Mouse (Mus musculus) heart, embryonic 11.5 days (tissue): Measurements from ENCODE around the gene Akna. TPM values are rescaled to one million over a fixed set of nuclear protein-coding genes. Genes with fewer than 3 reads are reported as not detected.

Experiments
- ATAC-seq: fragments of 200-750 bp; cut with Nextera tagmentation; replicated peaks from 2 replicates; pipeline ENCODE4 v1.8.0; 2017; ENCODE audit warnings: moderate library complexity; ENCODE audit not compliant: insufficient number of reproducible peaks, low FRiP score, low TSS enrichment
- H3K27ac ChIP-seq: fragments of 300-500 bp; sonication (generic); 2 replicates; pipeline ENCODE4 v1.5.1; 2014; ENCODE audit warnings: mild to moderate bottlenecking, low read depth, low read length
- H3K27me3 ChIP-seq: fragments of 300-500 bp; sonication (generic); 2 replicates; pipeline ENCODE4 v1.6.1; 2014; ENCODE audit warnings: mild to moderate bottlenecking, low read length, mixed read lengths; ENCODE audit not compliant: control insufficient read depth, insufficient read depth
- H3K36me3 ChIP-seq: fragments of 300-500 bp; sonication (generic); 2 replicates; pipeline ENCODE4 v1.6.1; 2014; ENCODE audit warnings: mild to moderate bottlenecking, low read length, moderate library complexity, mixed read lengths; ENCODE audit not compliant: control insufficient read depth, insufficient read depth
- H3K4me1 ChIP-seq: fragments of 300-500 bp; sonication (generic); 2 replicates; pipeline ENCODE4 v1.6.1; 2014; ENCODE audit warnings: low read length; ENCODE audit not compliant: control insufficient read depth, insufficient read depth
- H3K4me2 ChIP-seq: fragments of 300-500 bp; sonication (generic); 2 replicates; pipeline ENCODE4 v1.6.1; 2014; ENCODE audit warnings: mild to moderate bottlenecking, moderate library complexity
- H3K4me3 ChIP-seq: fragments of 300-500 bp; sonication (generic); 2 replicates; pipeline ENCODE4 v1.5.1; 2014; ENCODE audit warnings: low read depth, low read length
- H3K9ac ChIP-seq: fragments of 300-500 bp; sonication (generic); 2 replicates; pipeline ENCODE4 v1.6.1; 2014; ENCODE audit warnings: mild to moderate bottlenecking, low read depth, low read length, moderate library complexity
- H3K9me3 ChIP-seq: fragments of 300-500 bp; sonication (generic); replicated peaks from 2 replicates; pipeline ENCODE4 v1.6.1; 2016; ENCODE audit warnings: low read length; ENCODE audit not compliant: control insufficient read depth
- WGBS: fragments of 180-500 bp; shearing (Covaris S2); extraction: QIAGEN DNeasy Blood & Tissue Kit; methylation state at CpG from one replicate; pipeline ENCODE4 v1.1.7; 2014; ENCODE audit not compliant: insufficient replicate concordance; 5-methylcytosine and 5-hydroxymethylcytosine counted together
- polyA plus RNA-seq: library from polyadenylated mRNA; unstranded; fragments of >200 nt; fragmentation: Nextera tagmentation; extraction: Ambion mirVana; gene quantifications from 2 replicates; pipeline ENCODE4 v1.2.1, GENCODE M21; 2014

Gene Akna
- polyA plus RNA-seq = 3.1 and 3.2 TPM in 2 replicates

- Histone ChIP-seq H3K4me1 (peaks cover 41% of the 10 kb centered on the region), H3K4me2 (peak within 1 kb of the TSS; percentile 59), H3K4me3 (peak within 1 kb of the TSS; percentile 35), H3K36me3 (no peaks in the 10 kb centered on the region), H3K27me3 (no peaks in the 10 kb centered on the region; the same call in none of the 2 replicates), H3K9ac (peak within 1 kb of the TSS; percentile 67), H3K9me3 (no peaks in the 10 kb centered on the region), H3K27ac (peak within 1 kb of the TSS; percentile 83)
- WGBS = 13% methylated on average over 17 of the region's 17 CpGs
- peak; percentile 81 for ATAC-seq
Observed at GRCm38 (mm10) chr4:63403040-63403959, at the start of gene Akna. Gene Akna (minus strand): TSS chr4:63403354.

GRCm38 (mm10) chr4:63452555-63452954, 49.4 kb upstream of the Akna start:
- Histone ChIP-seq H3K36me3 (no peaks in the 10 kb centered on the region), H3K27me3 (no peaks in the 10 kb centered on the region), H3K9ac (no peak overlapping the region), H3K4me2 (no peak overlapping the region), H3K27ac (no peak overlapping the region), H3K4me1 (peaks cover 5% of the 10 kb centered on the region; the same call in 1 of the 2 replicates), H3K9me3 (0 out of 2 replicates have a peak, but pooled peaks cover 3% of the 10 kb centered on the region), H3K4me3 (no peak overlapping the region)
- no peak for ATAC-seq
- WGBS = 69% methylated on average over 3 of the region's 3 CpGs

- Histone ChIP-seq H3K9ac (no peak overlapping the region), H3K4me2 (no peak overlapping the region), H3K9me3 (peaks cover 7% of the 10 kb centered on the region; the same call in 1 of the 2 replicates), H3K4me3 (no peak overlapping the region), H3K4me1 (peaks cover 5% of the 10 kb centered on the region; the same call in 1 of the 2 replicates), H3K27ac (no peak overlapping the region), H3K36me3 (no peaks in the 10 kb centered on the region), H3K27me3 (no peaks in the 10 kb centered on the region)
- ATAC-seq = no peak
- WGBS = 69% methylated on average over 5 of the region's 5 CpGs
Observed at GRCm38 (mm10) chr4:63450551-63450950, 47.4 kb upstream of the Akna start.

- Histone ChIP-seq H3K9ac (no peak overlapping the region), H3K4me1 (no peaks in the 10 kb centered on the region), H3K4me2 (no peak overlapping the region), H3K4me3 (no peak overlapping the region), H3K9me3 (peaks cover 7% of the 10 kb centered on the region; the same call in 1 of the 2 replicates), H3K27ac (no peak overlapping the region), H3K27me3 (no peaks in the 10 kb centered on the region), H3K36me3 (no peaks in the 10 kb centered on the region)
- no peak for ATAC-seq
- WGBS = 84% methylated on average over 10 of the region's 10 CpGs
Observed at GRCm38 (mm10) chr4:63444362-63445066, 41.4 kb upstream of the Akna start.

- 79% methylated on average over 2 of the region's 2 CpGs for WGBS
- Histone ChIP-seq H3K9me3 (peaks cover 5% of the 10 kb centered on the region; the same call in 1 of the 2 replicates), H3K27ac (no peak overlapping the region), H3K36me3 (no peaks in the 10 kb centered on the region), H3K4me3 (no peak overlapping the region), H3K27me3 (no peaks in the 10 kb centered on the region), H3K9ac (no peak overlapping the region), H3K4me2 (no peak overlapping the region), H3K4me1 (peaks cover under 1% of the 10 kb centered on the region; the same call in 1 of the 2 replicates)
- no peak for ATAC-seq
Observed at GRCm38 (mm10) chr4:63443101-63443500, 39.9 kb upstream of the Akna start.

GRCm38 (mm10) chr4:63441616-63442015, 38.5 kb upstream of the Akna start:
- H3K9ac ChIP-seq = no peak overlapping the region
- no peaks in the 10 kb centered on the region for H3K27me3 ChIP-seq
- H3K4me3 ChIP-seq = no peak overlapping the region
- H3K36me3 ChIP-seq = no peaks in the 10 kb centered on the region
- no peak for ATAC-seq
- H3K4me2 ChIP-seq = no peak overlapping the region
- peaks cover 5% of the 10 kb centered on the region; the same call in 1 of the 2 replicates for H3K9me3 ChIP-seq
- 87% methylated on average over 7 of the region's 7 CpGs for WGBS
- no peak overlapping the region for H3K27ac ChIP-seq
- peaks cover 16% of the 10 kb centered on the region for H3K4me1 ChIP-seq

GRCm38 (mm10) chr4:63440262-63440661, 37.1 kb upstream of the Akna start:
- Histone ChIP-seq H3K4me3 (no peak overlapping the region), H3K4me1 (peaks cover 20% of the 10 kb centered on the region), H3K27me3 (no peaks in the 10 kb centered on the region), H3K4me2 (no peak overlapping the region), H3K36me3 (no peaks in the 10 kb centered on the region), H3K9me3 (no peaks in the 10 kb centered on the region), H3K27ac (no peak overlapping the region), H3K9ac (no peak overlapping the region)
- ATAC-seq = no peak
- WGBS = 65% methylated on average over 7 of the region's 7 CpGs

GRCm38 (mm10) chr4:63437968-63438367, 34.8 kb upstream of the Akna start:
- 72% methylated on average over 5 of the region's 5 CpGs for WGBS

More at GRCm38 (mm10) chr4:63437968-63438367, 34.8 kb upstream of the Akna start:
- Histone ChIP-seq H3K36me3 (no peaks in the 10 kb centered on the region), H3K27me3 (no peaks in the 10 kb centered on the region), H3K9ac (no peak overlapping the region), H3K9me3 (no peaks in the 10 kb centered on the region), H3K4me1 (peaks cover 20% of the 10 kb centered on the region), H3K4me2 (no peak overlapping the region), H3K27ac (peak overlapping the region; percentile 50; the same call in 1 of the 2 replicates), H3K4me3 (no peak overlapping the region)
- no peak for ATAC-seq
